Mouse (Mus musculus) limb, embryonic 13.5 days (tissue): ENCODE data around the gene 4933411K16Rik. TPM values are rescaled to one million over a fixed set of nuclear protein-coding genes. Genes with fewer than 3 reads are reported as not detected.

Experiments used
- ATAC-seq: fragments of 200-750 bp; cut with Nextera tagmentation; 2 replicates; pipeline ENCODE4 v1.8.0; 2017; ENCODE audit warnings: low read depth, moderate number of reproducible peaks, moderate TSS enrichment; ENCODE audit not compliant: low FRiP score
- H3K27ac ChIP-seq: fragments of 300-500 bp; sonication (generic); 2 replicates; pipeline ENCODE4 v1.5.1; 2015; ENCODE audit warnings: inconsistent platforms, mild to moderate bottlenecking, moderate library complexity
- H3K27me3 ChIP-seq: fragments of 300-500 bp; sonication (generic); 2 replicates; pipeline ENCODE4 v1.6.1; 2015; ENCODE audit warnings: mild to moderate bottlenecking, inconsistent platforms
- H3K36me3 ChIP-seq: fragments of 300-500 bp; sonication (generic); 2 replicates; pipeline ENCODE4 v1.6.1; 2015; ENCODE audit warnings: inconsistent platforms, mild to moderate bottlenecking, moderate library complexity
- H3K4me1 ChIP-seq: fragments of 300-500 bp; sonication (generic); 2 replicates; pipeline ENCODE4 v1.6.1; 2015; ENCODE audit warnings: inconsistent platforms
- H3K4me2 ChIP-seq: fragments of 300-500 bp; sonication (generic); replicated peaks from 2 replicates; pipeline ENCODE4 v1.6.1; 2015; ENCODE audit warnings: inconsistent platforms, mild to moderate bottlenecking, moderate library complexity
- H3K4me3 ChIP-seq: fragments of 300-500 bp; sonication (generic); 2 replicates; pipeline ENCODE4 v1.5.1; 2015; ENCODE audit warnings: moderate library complexity, mild to moderate bottlenecking, inconsistent platforms
- H3K9ac ChIP-seq: fragments of 300-500 bp; sonication (generic); 2 replicates; pipeline ENCODE4 v1.6.1; 2015; ENCODE audit warnings: mild to moderate bottlenecking, inconsistent platforms
- H3K9me3 ChIP-seq: fragments of 300-500 bp; sonication (generic); 2 replicates; pipeline ENCODE4 v1.6.1; 2016; ENCODE audit warnings: inconsistent platforms
- WGBS: fragments of 180-500 bp; shearing (Covaris S2); methylation state at CpG from one replicate; pipeline ENCODE4 v1.1.7; 2015; 5-methylcytosine and 5-hydroxymethylcytosine counted together
- polyA plus RNA-seq: library from polyadenylated mRNA; unstranded; fragments of >200 nt; fragmentation: Nextera tagmentation; extraction: Ambion mirVana; gene quantifications from 2 replicates; pipeline ENCODE4 v1.2.1, GENCODE M21; 2015

The 4933411K16Rik gene
- polyA plus RNA-seq, 1 experiment from 2014 or later, result 0.17 TPM

GRCm38 (mm10) chr19:42017399-42018247 lies 34.4 kb upstream of the 4933411K16Rik start:
- peaks cover 58% of the 10 kb centered on the region for H3K4me1 ChIP-seq

DNA sequence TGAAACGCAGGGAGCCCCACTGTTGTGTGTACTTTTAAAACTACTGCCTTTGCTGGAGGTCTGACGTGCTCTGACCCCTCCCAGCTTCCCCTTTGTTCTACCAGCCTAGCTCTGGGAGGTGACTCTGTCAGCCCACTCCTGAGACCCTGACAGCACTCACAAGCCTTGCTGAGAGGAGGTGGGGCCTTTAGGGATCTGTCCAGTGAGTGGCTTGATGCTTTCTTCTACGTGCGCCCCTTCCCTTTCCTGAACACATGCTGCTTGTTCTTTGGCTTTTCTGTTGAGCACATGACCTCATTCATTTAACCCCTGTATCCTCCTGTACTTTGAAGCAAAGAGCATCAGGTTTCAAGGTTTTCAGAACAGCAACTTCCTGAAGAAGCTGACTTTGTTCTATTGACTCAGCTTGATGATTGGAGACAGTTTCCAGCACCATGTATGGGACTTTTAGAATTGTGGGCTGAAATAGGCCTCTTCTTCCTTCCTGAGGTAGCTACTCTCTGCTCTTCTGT lies 33.0 kb upstream of the 4933411K16Rik start:
- WGBS, result 40% methylated on average over 4 of the region's 4 CpGs
- Histone ChIP-seq H3K4me3 (no peak overlapping the region), H3K9me3 (no peaks in the 10 kb centered on the region), H3K27me3 (no peaks in the 10 kb centered on the region), H3K27ac (peak overlapping the region; percentile 61; the same call in 1 of the 2 replicates), H3K4me1 (peaks cover 57% of the 10 kb centered on the region), H3K4me2 (no peak overlapping the region), H3K9ac (no peak overlapping the region), H3K36me3 (no peaks in the 10 kb centered on the region)
- no peak for ATAC-seq

More at GRCm38 (mm10) chr19:42017399-42018247, 34.4 kb upstream of the 4933411K16Rik start:
- H3K27ac ChIP-seq, result peak overlapping the region; percentile 88
- peak overlapping the region; percentile 39 for H3K9ac ChIP-seq
- 69% methylated on average over 8 of the region's 8 CpGs for WGBS
- H3K4me3 ChIP-seq, result no peak overlapping the region
- H3K36me3 ChIP-seq, result no peaks in the 10 kb centered on the region
- 0 out of 2 replicates have a peak, but pooled peaks have one; percentile 37 for ATAC-seq
- no peaks in the 10 kb centered on the region for H3K9me3 ChIP-seq
- H3K27me3 ChIP-seq, result no peaks in the 10 kb centered on the region
- H3K4me2 ChIP-seq, result no peak overlapping the region

GRCm38 (mm10) chr19:42021681-42022541 lies 30.1 kb upstream of the 4933411K16Rik start:
- H3K27ac ChIP-seq, result 0 out of 2 replicates have a peak overlapping the region, but pooled peaks have one; percentile 0
- 70% methylated on average over 10 of the region's 10 CpGs for WGBS
- H3K9me3 ChIP-seq, result no peaks in the 10 kb centered on the region
- no peak overlapping the region for H3K4me3 ChIP-seq
- ATAC-seq, result no peak
- no peaks in the 10 kb centered on the region for H3K36me3 ChIP-seq
- no peaks in the 10 kb centered on the region for H3K27me3 ChIP-seq
- no peak overlapping the region for H3K4me2 ChIP-seq
- H3K9ac ChIP-seq, result no peak overlapping the region
- peaks cover 35% of the 10 kb centered on the region for H3K4me1 ChIP-seq

DNA sequence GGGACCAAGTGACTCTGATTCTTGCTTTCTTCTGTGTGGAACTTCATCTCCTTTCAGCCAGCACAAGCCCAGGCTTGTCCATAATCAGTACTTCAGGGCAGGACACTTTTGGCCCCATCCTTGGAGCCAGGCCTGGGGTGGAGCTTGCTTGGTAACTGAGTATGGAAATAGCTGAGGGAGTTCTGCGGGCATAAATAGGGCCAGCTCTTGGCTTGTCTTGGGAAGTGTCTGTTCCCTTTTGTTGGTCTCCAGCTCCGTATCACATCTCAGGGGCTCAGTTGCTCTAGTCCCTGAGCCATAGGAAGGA lies 29.6 kb upstream of the 4933411K16Rik start:
- 77% methylated on average over 2 of the region's 2 CpGs for WGBS
- Histone ChIP-seq H3K4me3 (no peak overlapping the region), H3K9me3 (no peaks in the 10 kb centered on the region), H3K27ac (no peak overlapping the region), H3K27me3 (no peaks in the 10 kb centered on the region), H3K36me3 (no peaks in the 10 kb centered on the region), H3K9ac (no peak overlapping the region), H3K4me2 (no peak overlapping the region), H3K4me1 (peaks cover 30% of the 10 kb centered on the region)
- ATAC-seq, result no peak

DNA sequence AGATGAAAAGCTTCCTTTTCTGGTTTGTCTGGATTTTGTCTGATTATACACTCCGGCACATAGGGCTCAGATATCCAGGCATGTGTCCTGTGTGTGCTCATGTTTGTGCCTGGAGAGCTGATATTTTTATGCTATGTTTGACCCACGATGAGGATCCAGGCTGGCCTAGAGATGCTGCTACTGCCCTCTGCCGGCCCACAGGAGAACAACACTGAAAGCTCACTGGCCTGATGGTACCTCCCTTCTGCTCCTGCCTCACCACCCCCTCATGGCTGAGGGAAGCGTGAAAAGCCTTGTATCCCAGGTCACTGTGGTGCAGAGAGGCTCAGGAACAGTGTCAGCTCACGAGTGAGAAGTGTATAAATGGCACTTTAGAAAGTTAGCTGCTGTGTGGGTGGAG lies 25.9 kb upstream of the 4933411K16Rik start:
- Histone ChIP-seq H3K27ac (no peak overlapping the region), H3K4me2 (no peak overlapping the region), H3K27me3 (no peaks in the 10 kb centered on the region), H3K9ac (no peak overlapping the region), H3K4me3 (no peak overlapping the region), H3K4me1 (peaks cover 11% of the 10 kb centered on the region; the same call in 1 of the 2 replicates), H3K36me3 (no peaks in the 10 kb centered on the region), H3K9me3 (no peaks in the 10 kb centered on the region)
- WGBS, result 5% methylated on average over 5 of the region's 5 CpGs
- ATAC-seq, result peak; percentile 52; the same call in 1 of the 2 replicates

GRCm38 (mm10) chr19:42031112-42031511 lies 20.9 kb upstream of the 4933411K16Rik start:
- Histone ChIP-seq H3K4me3 (no peak overlapping the region), H3K4me2 (no peak overlapping the region), H3K36me3 (peaks cover 21% of the 10 kb centered on the region), H3K9me3 (no peaks in the 10 kb centered on the region), H3K9ac (no peak overlapping the region), H3K27me3 (no peaks in the 10 kb centered on the region), H3K4me1 (peaks cover 21% of the 10 kb centered on the region), H3K27ac (no peak overlapping the region)
- no peak for ATAC-seq
- WGBS, result 75% methylated on average over 5 of the region's 5 CpGs

GRCm38 (mm10) chr19:42033611-42034010 lies 18.4 kb upstream of the 4933411K16Rik start:
- Histone ChIP-seq H3K36me3 (peaks cover 25% of the 10 kb centered on the region), H3K9me3 (no peaks in the 10 kb centered on the region), H3K27me3 (no peaks in the 10 kb centered on the region; the same call in 1 of the 2 replicates), H3K4me2 (no peak overlapping the region), H3K9ac (0 out of 2 replicates have a peak overlapping the region, but pooled peaks have one; percentile 20), H3K4me3 (no peak overlapping the region), H3K4me1 (peaks cover 21% of the 10 kb centered on the region), H3K27ac (no peak overlapping the region; the same call in 1 of the 2 replicates)
- ATAC-seq, result no peak
- WGBS, result 78% methylated on average over 14 of the region's 14 CpGs

DNA sequence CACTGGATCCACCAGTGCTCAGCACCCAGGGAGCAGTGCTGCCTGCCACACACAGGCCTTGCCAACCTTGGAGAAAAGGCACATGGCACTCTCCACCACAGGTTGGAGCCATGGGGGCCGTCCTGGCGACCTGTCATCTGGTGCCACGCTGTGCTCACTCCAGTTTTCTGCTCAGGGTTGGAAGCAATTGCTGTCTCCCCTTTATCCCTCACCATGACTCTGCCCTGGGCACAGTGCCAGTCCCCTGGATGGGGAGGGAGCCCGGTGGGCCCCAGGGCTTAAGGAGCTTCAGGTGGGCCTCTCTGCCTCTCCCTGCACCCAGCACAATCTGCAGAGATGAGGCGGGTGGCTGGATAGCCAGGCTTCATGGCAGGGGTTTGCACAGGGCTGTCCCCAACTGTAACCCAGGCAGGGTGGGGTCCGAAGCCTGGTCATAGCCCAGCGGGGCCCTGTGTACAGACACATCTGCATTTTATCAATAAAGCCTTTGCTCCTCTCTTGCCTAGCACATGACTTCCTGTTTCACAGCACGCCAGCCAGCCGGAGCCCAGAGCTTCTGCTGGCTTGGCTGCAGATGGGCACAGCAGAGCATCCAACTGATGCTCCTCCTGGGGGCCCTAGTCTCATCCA lies 17.8 kb upstream of the 4933411K16Rik start:
- Histone ChIP-seq H3K27ac (peak overlapping the region; percentile 23; the same call in 1 of the 2 replicates), H3K36me3 (peaks cover 25% of the 10 kb centered on the region), H3K9me3 (no peaks in the 10 kb centered on the region), H3K4me3 (no peak overlapping the region), H3K4me2 (no peak overlapping the region; the same call in 1 of the 2 replicates), H3K27me3 (no peaks in the 10 kb centered on the region; the same call in 1 of the 2 replicates), H3K4me1 (peaks cover 21% of the 10 kb centered on the region), H3K9ac (0 out of 2 replicates have a peak overlapping the region, but pooled peaks have one; percentile 20)
- 0 out of 2 replicates have a peak, but pooled peaks have one; percentile 24 for ATAC-seq
- 45% methylated on average over 9 of the region's 9 CpGs for WGBS

DNA sequence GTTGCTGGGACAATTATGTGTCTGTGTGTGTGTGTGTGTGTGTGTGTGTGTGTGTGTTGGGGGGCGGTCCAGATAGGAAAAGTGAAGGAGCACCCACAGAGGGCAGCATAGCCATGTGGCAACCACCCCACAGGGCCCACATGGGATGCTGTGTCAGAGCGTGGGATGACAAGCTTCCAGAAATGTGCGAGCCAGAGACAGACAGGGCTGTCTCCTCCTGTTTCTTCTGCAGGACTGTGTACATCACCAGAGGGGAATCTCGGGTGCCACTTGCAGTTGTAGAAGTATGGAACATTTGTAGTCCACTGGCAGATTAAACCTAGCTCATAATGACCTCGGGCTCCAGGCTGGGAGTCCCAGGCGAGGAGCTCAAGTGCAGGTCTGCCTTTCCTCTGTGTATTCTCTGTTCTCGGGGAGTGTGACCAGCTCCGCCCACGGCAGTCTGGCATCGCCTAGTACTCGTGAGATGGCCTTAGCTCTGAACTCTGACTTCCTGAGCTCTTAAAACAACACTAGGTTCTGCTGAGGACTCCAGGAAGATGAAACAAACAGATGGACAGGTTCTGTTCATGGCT lies 17.1 kb upstream of the 4933411K16Rik start:
- Histone ChIP-seq H3K36me3 (peaks cover 25% of the 10 kb centered on the region), H3K27ac (peak overlapping the region; percentile 23; the same call in 1 of the 2 replicates), H3K4me3 (no peak overlapping the region), H3K9ac (peak overlapping the region; percentile 8; the same call in 1 of the 2 replicates), H3K4me1 (peaks cover 22% of the 10 kb centered on the region), H3K9me3 (no peaks in the 10 kb centered on the region), H3K27me3 (peaks cover 3% of the 10 kb centered on the region), H3K4me2 (peak overlapping the region; percentile 21; the same call in 1 of the 2 replicates)
- 0 out of 2 replicates have a peak, but pooled peaks have one; percentile 5 for ATAC-seq
- WGBS, result 44% methylated on average over 11 of the region's 11 CpGs

DNA sequence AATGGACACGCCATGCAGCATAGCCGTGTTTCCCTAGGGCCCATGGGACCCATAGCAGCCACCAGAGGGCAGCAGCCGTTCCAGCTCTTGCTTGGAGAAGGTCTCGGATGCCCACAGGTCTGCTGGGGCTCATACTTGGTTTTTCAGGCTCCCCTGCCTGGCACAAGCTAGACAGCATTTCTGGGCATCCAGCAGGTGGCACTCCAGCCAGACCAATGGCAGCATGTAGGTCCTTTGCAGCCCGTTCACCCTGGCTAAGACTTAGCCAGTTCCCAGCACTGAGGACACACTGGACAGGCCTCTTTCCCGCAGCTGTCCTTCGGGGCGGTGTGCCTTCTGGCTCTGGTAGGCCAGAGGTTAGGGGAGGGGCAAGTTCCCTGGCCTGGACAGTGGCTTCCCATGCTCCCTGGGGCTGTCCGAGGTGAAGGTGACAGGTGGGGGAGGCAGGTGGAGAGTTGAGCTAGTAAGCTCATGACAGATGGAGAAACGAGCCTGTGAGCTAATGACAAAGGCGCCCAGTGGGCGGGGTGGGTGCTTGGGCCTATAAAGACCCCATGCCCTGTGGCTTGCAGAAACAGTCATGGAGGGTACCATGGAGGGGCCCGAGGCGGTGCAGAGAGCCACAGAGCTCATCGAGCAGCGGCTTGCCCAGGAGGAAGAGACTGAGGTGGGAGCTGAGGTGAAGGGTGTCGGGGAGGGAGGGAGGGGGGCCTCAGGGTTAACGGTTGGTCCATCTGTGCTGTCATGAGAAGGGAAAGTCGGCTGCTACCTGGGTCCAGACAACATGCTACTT lies 16.4 kb upstream of the 4933411K16Rik start, which contains the start of gene Ankrd2:
Ankrd2 (plus strand) TSS at position 545 of the 793 bp plus-strand sequence.
- ATAC-seq, result peak; percentile 55
- 67% methylated on average over 19 of the region's 19 CpGs for WGBS
- Histone ChIP-seq H3K36me3 (peaks cover 25% of the 10 kb centered on the region), H3K4me1 (peaks cover 25% of the 10 kb centered on the region), H3K27ac (peak within 1 kb of the TSS; percentile 23; the same call in 1 of the 2 replicates), H3K9ac (peak within 1 kb of the TSS; percentile 8; the same call in 1 of the 2 replicates), H3K4me2 (peak within 1 kb of the TSS; percentile 21; the same call in 1 of the 2 replicates), H3K4me3 (no peak within 1 kb of the TSS), H3K9me3 (no peaks in the 10 kb centered on the region), H3K27me3 (peaks cover 9% of the 10 kb centered on the region)
